Mouse (Mus musculus) gastrocnemius, adult 2 months (tissue): Measurements from ENCODE around the gene Spag9. TPM values are rescaled to one million over a fixed set of nuclear protein-coding genes. Genes with fewer than 3 reads are reported as not detected.

ENCODE experiments used
- DNase-seq: peaks from one replicate; pipeline ENCODE4 v3.0.0; 2022
- H3K27ac ChIP-seq: fragments of 200-600 bp; 2 replicates; pipeline ENCODE4 v1.8.1; 2022; ENCODE audit warnings: mild to moderate bottlenecking
- H3K4me3 ChIP-seq: fragments of 200-600 bp; 2 replicates; pipeline ENCODE4 v1.8.1; 2022; ENCODE audit warnings: mild to moderate bottlenecking, moderate library complexity
- CTCF ChIP-seq: fragments of 200-600 bp; IDR thresholded peaks from 2 replicates; pipeline ENCODE4 v1.8.1; 2022; ENCODE audit warnings: antibody characterized with exemption, mild to moderate bottlenecking, moderate library complexity
- intact Hi-C: fragments of 180-260 bp; cut with DNase I; formaldehyde crosslinking; loops from one replicate; pipeline ENCODE4 v1.15.1; 2025
- long read RNA-seq, 2 experiments: library from polyadenylated mRNA; stranded (forward); transcript quantifications; one replicate each; pipeline ENCODE4 v2.0.0; 2021
- total RNA-seq, 2 experiments: library from RNA; stranded (reverse); gene quantifications; 2 replicates each; pipeline ENCODE4 v1.2.3; 2021

The Spag9 gene
- total RNA-seq, result 100 to 1,000 TPM; 154 to 161 TPM
- long read RNA-seq, experiment 1, full-length matches to known transcripts, result 11 of 77 reads
- long read RNA-seq, experiment 1, partial matches to known transcripts, result 11 of 77 reads
- long read RNA-seq, experiment 1, other reads (novel, unspliced or antisense), result 55 of 77 reads
- long read RNA-seq, experiment 2, full-length matches to known transcripts, result 16 of 72 reads
- long read RNA-seq, experiment 2, partial matches to known transcripts, result 26 of 72 reads
- long read RNA-seq, experiment 2, other reads (novel, unspliced or antisense), result 30 of 72 reads

GRCm38 (mm10) chr11:93995720-93996305, at the start of gene Spag9:
Gene Spag9, plus strand, starts transcription at chr11:93996091.
- peak within 1 kb of the TSS; percentile 100 for H3K27ac ChIP-seq
- TF ChIP-seq CTCF, result no peak
- peak within 1 kb of the TSS; percentile 100 for H3K4me3 ChIP-seq
- peak; percentile 97 for DNase-seq
- intact Hi-C loops, result loop anchor here (5.0 kb wide), 1 partner anchor 39 kb away; the partner anchor contains the start of gene Nme2

GRCm38 (mm10) chr11:93948887-93949567, 46.9 kb upstream of the Spag9 start:
- no peak for TF ChIP-seq CTCF
- intact Hi-C loops, result no loop called here
- no peak for DNase-seq
- no peak overlapping the region for H3K27ac ChIP-seq
- no peak overlapping the region for H3K4me3 ChIP-seq

- Histone ChIP-seq H3K27ac (no peak overlapping the region), H3K4me3 (no peak overlapping the region)
- intact Hi-C loops, result no loop called here
- TF ChIP-seq CTCF, result no peak
- DNase-seq, result no peak
Observed at GRCm38 (mm10) chr11:93950045-93950444, 45.8 kb upstream of the Spag9 start.

DNA sequence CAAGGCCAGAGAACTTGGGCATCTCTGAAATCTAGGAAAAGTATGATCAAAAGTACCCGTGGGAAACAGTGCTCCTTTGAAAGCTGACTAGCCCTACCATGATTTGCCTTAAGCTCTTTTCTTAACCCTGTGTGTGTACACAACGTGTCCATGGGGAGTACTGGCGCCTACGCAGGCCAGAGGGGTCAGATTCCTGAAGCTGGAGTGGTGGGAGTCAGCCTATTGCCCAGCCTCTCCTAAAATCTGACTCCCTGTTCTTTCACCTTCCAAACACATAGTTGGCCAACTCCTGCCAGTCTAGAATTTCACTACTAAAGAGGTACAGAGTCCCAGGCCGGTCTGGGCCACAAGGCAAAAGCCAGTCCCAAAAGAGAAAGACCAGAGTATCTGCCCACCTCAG, 43.5 kb upstream of the Spag9 start:
- TF ChIP-seq CTCF, result no peak
- Histone ChIP-seq H3K27ac (peak overlapping the region; percentile 97), H3K4me3 (peak overlapping the region; percentile 75; the same call in 1 of the 2 replicates)
- intact Hi-C loops, result no loop called here
- no peak for DNase-seq

GRCm38 (mm10) chr11:93954738-93955255, 41.1 kb upstream of the Spag9 start:
- DNase-seq, result no peak
- TF ChIP-seq CTCF, result no peak
- Histone ChIP-seq H3K4me3 (peak overlapping the region; percentile 75), H3K27ac (peak overlapping the region; percentile 97)
- intact Hi-C loops, result loop anchor here (5.0 kb wide), 1 partner anchor 43 kb away; the partner anchor contains the start of gene Spag9

- intact Hi-C loops, result loop anchor here (5.0 kb wide), 1 partner anchor 42 kb away; the partner anchor contains the start of gene Spag9
- peak overlapping the region; percentile 75 for H3K4me3 ChIP-seq
- peak; percentile 17; the same call in 1 of the 2 replicates for TF ChIP-seq CTCF
- peak; percentile 97 for DNase-seq
- peak overlapping the region; percentile 97 for H3K27ac ChIP-seq
Observed at GRCm38 (mm10) chr11:93955256-93956150, 40.4 kb upstream of the Spag9 start.

DNA sequence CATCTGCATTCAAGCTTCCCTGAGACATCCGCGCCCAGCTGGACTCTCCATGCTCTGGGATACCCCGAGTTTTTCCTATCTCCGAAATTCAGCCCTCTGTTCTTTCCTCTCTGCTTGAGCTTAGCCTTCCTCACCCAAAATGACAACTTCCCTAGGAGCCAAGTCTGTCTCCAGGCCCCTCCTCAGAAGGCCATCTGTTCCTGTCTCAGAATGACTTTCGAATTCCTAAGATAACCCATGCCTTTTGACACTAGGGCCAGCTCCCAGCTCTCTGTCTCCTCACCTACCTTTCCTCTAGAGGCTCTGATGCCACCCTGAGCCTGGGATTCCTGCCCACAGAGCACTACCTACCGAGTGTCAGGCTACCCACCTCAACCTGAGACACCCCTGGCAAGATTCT, 39.7 kb upstream of the Spag9 start, which contains the start of gene Nme2:
Gene Nme2, minus strand, starts transcription at position 101 of the 400 bp plus-strand sequence.
- Histone ChIP-seq H3K4me3 (peak within 1 kb of the TSS; percentile 75), H3K27ac (peak within 1 kb of the TSS; percentile 97)
- peak; percentile 38 for DNase-seq
- TF ChIP-seq CTCF, result no peak
- intact Hi-C loops, result loop anchor here (5.0 kb wide), 1 partner anchor 41 kb away; the partner anchor contains the start of gene Spag9

DNA sequence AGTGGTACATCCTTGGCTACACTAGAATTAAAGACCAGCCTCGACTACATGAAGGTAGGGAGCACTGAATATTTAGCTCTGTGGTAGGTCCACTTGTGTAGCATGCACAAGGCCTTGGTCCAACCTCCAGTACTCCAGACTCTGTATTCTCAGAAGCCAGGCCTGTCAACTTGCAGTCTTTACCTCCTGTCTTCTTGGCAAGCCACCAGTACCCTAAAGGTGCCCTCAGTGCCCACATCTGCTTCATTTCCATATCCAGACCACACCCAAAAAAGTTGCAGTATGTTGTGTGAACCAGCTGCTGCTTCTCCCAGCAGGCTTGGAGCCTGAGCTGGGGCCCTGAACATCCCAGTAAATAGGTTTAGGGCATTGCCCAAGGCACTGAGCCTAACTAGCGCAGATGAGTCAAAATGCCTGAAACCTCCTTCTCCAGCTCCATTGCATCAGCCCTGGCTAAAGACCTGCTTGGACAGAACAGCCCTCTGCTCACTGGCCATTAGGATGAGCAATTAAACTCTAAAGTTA, 38.8 kb upstream of the Spag9 start:
- H3K27ac ChIP-seq, result peak overlapping the region; percentile 97
- intact Hi-C loops, result loop anchor here (5.0 kb wide), 1 partner anchor 40 kb away; the partner anchor contains the start of gene Spag9
- no peak for TF ChIP-seq CTCF
- DNase-seq, result no peak
- H3K4me3 ChIP-seq, result no peak overlapping the region

GRCm38 (mm10) chr11:93957746-93958145, 38.1 kb upstream of the Spag9 start:
- intact Hi-C loops, result loop anchor here (5.0 kb wide), 1 partner anchor 40 kb away; the partner anchor contains the start of gene Spag9
- Histone ChIP-seq H3K27ac (no peak overlapping the region; the same call in 1 of the 2 replicates), H3K4me3 (no peak overlapping the region)
- no peak for TF ChIP-seq CTCF
- no peak for DNase-seq

DNA sequence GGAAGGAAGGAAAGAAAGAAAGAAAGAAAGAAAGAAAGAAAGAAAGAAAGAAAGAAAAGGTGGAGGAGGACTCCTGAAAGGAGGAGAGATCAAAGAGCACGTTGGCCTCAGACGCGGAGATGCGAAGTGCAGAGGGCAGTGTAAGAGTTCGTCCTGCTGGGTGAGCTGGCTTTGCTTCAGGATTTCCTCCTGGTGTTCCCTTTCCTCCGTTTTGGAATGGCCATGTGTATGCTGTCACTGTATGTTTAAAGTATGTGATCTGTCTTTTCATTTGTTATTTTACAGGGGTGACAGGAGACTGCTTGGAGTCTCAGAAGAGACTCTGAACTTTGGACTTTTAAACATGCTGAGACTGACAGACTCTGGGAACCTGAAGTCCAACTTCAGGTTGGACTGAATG, 34.4 kb upstream of the Spag9 start:
- H3K4me3 ChIP-seq, result no peak overlapping the region
- H3K27ac ChIP-seq, result no peak overlapping the region
- no peak for DNase-seq
- no peak for TF ChIP-seq CTCF
- intact Hi-C loops, result no loop called here

DNA sequence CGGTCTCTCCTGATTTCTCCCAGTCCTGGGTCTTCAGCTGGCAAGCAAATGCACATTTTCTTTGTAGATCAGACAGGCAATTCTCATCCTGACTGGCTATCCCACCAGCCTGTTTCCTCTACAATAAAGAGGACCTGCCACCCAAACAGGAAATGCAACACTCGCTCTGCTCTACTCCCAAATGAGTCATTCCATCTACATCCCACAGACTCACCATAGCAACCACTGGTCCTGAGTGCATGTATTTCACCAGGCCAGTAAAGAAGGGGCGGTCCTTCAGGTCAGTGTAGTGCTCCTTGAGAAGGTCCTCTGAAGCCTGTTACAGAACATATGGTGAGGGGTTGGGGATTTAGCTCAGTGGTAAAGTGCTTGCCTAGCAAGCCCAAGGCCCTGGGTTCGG, 32.9 kb upstream of the Spag9 start:
- TF ChIP-seq CTCF, result no peak
- no peak overlapping the region for H3K4me3 ChIP-seq
- intact Hi-C loops, result no loop called here
- no peak for DNase-seq
- H3K27ac ChIP-seq, result no peak overlapping the region
